ENCODE assay signal across 19 mouse cellular contexts in the genomic region with DNA sequence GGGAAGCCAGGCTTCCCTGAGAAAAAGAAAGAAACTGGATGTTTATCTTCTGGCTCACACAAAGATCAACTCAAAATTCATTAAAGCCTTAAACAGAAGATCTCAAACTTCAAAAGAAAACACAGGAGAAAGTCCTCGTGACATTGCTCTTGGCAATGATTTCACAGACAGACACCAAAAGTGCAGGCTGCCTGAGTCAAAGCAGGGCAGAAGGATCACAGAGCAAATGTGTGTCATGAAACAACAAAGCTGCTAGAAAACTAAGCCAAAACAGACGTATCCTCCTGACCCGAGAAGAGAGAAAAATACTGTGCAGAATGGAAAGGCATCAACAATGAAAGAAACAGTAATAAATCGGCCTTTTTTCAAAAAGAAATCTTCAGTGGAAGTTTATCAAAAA. TPM values are rescaled to one million over a fixed set of nuclear protein-coding genes. Genes with fewer than 3 reads are reported as not detected.
DNase-seq lines count a peak whose midpoint lies in the region; ATAC-seq and TF ChIP-seq lines count a peak whose summit lies in the region.
"Had no signal": no experiment of that assay in that cellular context is flagged by ENCODE, and none has a peak within 500 bp of the region (broad histone marks: within the 10 kb centered on the region; RNA-seq: fewer than 3 reads in every experiment).

No protein-coding gene starts in this region.

- no peak for TF ChIP-seq CTCF in lung, embryonic 14.5 days (IDR thresholded peaks at IDR 0.05; ENCODE audit: low read depth)
- no peak for TF ChIP-seq CTCF in lung, adult 2 months (IDR thresholded peaks at IDR 0.05; ENCODE audit: insufficient read depth, low read length)

- no peaks in the 10 kb centered on the region for H3K9me3 ChIP-seq in kidney, embryonic 15.5 days (replicated peaks)
- no peaks in the 10 kb centered on the region for H3K9me3 ChIP-seq in lung, embryonic 14.5 days (ENCODE audit: low read depth, low read length)
- H3K9me3 ChIP-seq in lung, embryonic 15.5 days = no peaks in the 10 kb centered on the region
- no peaks in the 10 kb centered on the region for H3K9me3 ChIP-seq in hindbrain, embryonic 16.5 days (ENCODE audit: control insufficient read depth, low read length)
- H3K9me3 ChIP-seq: embryonic facial prominence, embryonic 12.5 days; heart, embryonic 13.5 days; hindbrain, embryonic 13.5 days; intestine, embryonic 15.5 days; limb, embryonic 10.5 days had no signal

- H3K4me3 ChIP-seq in kidney, embryonic 15.5 days (replicated peaks) = no peak overlapping the region
- no peak overlapping the region for H3K4me3 ChIP-seq in lung, embryonic 14.5 days (ENCODE audit: low read depth, low read length)
- no peak overlapping the region for H3K4me3 ChIP-seq in lung, adult 2 months (replicated peaks; ENCODE audit: extremely low read depth, low read depth, low read length)
- H3K4me3 ChIP-seq in lung, embryonic 15.5 days = no peak overlapping the region
- H3K4me3 ChIP-seq in hindbrain, embryonic 16.5 days (ENCODE audit: low read length) = no peak overlapping the region
- H3K4me3 ChIP-seq: embryonic facial prominence, embryonic 12.5 days; heart, embryonic 13.5 days; hindbrain, embryonic 13.5 days; intestine, embryonic 15.5 days; limb, embryonic 10.5 days had no signal

- 0 out of 2 replicates have a peak, but pooled peaks have one; percentile 43 for ATAC-seq in kidney, embryonic 15.5 days (replicated peaks; ENCODE audit: low FRiP score)
- ATAC-seq in lung, embryonic 14.5 days (ENCODE audit: insufficient read depth) = peak; percentile 79
- ATAC-seq in lung, embryonic 15.5 days (ENCODE audit: borderline replicate concordance, extremely low read depth, low FRiP score, low TSS enrichment) = peak; percentile 79; the same call in 1 of the 2 replicates
- ATAC-seq in hindbrain, embryonic 16.5 days = no peak
- ATAC-seq: intestine, embryonic 15.5 days; liver, postnatal 0 days had no signal

- H3K4me1 ChIP-seq in kidney, embryonic 15.5 days = 0 out of 2 replicates have a peak, but pooled peaks cover 10% of the 10 kb centered on the region
- H3K4me1 ChIP-seq in lung, embryonic 14.5 days (ENCODE audit: insufficient read depth) = no peaks in the 10 kb centered on the region
- H3K4me1 ChIP-seq in lung, adult 2 months (ENCODE audit: control insufficient read depth, insufficient read depth, low read length) = no peaks in the 10 kb centered on the region
- no peaks in the 10 kb centered on the region for H3K4me1 ChIP-seq in lung, embryonic 15.5 days
- H3K4me1 ChIP-seq in hindbrain, embryonic 16.5 days (ENCODE audit: control insufficient read depth, insufficient read depth, low read depth, low read length) = peaks cover 7% of the 10 kb centered on the region; the same call in 1 of the 2 replicates

- no peaks in the 10 kb centered on the region for H3K36me3 ChIP-seq in kidney, embryonic 15.5 days
- no peaks in the 10 kb centered on the region for H3K36me3 ChIP-seq in lung, embryonic 14.5 days (ENCODE audit: insufficient read depth)
- no peaks in the 10 kb centered on the region for H3K36me3 ChIP-seq in lung, embryonic 15.5 days
- no peaks in the 10 kb centered on the region for H3K36me3 ChIP-seq in hindbrain, embryonic 16.5 days (ENCODE audit: control insufficient read depth, insufficient read depth, low read length)
- H3K36me3 ChIP-seq: embryonic facial prominence, embryonic 12.5 days; heart, embryonic 13.5 days; hindbrain, embryonic 13.5 days; intestine, embryonic 15.5 days; limb, embryonic 10.5 days had no signal

- 36% methylated on average over 4 of the region's 4 CpGs for WGBS in kidney, embryonic 15.5 days
- WGBS in lung, embryonic 14.5 days = 34% methylated on average over 4 of the region's 4 CpGs
- 47% methylated on average over 4 of the region's 4 CpGs for WGBS in lung, adult 2 months
- WGBS in lung, embryonic 15.5 days = 28% methylated on average over 4 of the region's 4 CpGs
- WGBS in hindbrain, embryonic 16.5 days = 64% methylated on average over 4 of the region's 4 CpGs

- no peaks in the 10 kb centered on the region for H3K27me3 ChIP-seq in kidney, embryonic 15.5 days
- no peaks in the 10 kb centered on the region for H3K27me3 ChIP-seq in lung, embryonic 14.5 days (ENCODE audit: insufficient read depth, low read length)
- no peaks in the 10 kb centered on the region for H3K27me3 ChIP-seq in lung, embryonic 15.5 days
- no peaks in the 10 kb centered on the region for H3K27me3 ChIP-seq in hindbrain, embryonic 16.5 days (replicated peaks; ENCODE audit: control insufficient read depth, insufficient read depth, low read length)
- H3K27me3 ChIP-seq: embryonic facial prominence, embryonic 12.5 days; heart, embryonic 13.5 days; hindbrain, embryonic 13.5 days; intestine, embryonic 15.5 days had no signal

- no peak overlapping the region for H3K27ac ChIP-seq in kidney, embryonic 15.5 days
- no peak overlapping the region for H3K27ac ChIP-seq in lung, embryonic 14.5 days (ENCODE audit: low read depth)
- H3K27ac ChIP-seq in lung, embryonic 15.5 days = no peak overlapping the region
- no peak overlapping the region for H3K27ac ChIP-seq in hindbrain, embryonic 16.5 days (ENCODE audit: low read depth, low read length)
- H3K27ac ChIP-seq: embryonic facial prominence, embryonic 12.5 days; heart, embryonic 13.5 days; hindbrain, embryonic 13.5 days; intestine, embryonic 15.5 days; limb, embryonic 10.5 days had no signal

- H3K4me2 ChIP-seq in kidney, embryonic 15.5 days = no peak overlapping the region
- H3K4me2 ChIP-seq in lung, embryonic 14.5 days = no peak overlapping the region
- H3K4me2 ChIP-seq in lung, embryonic 15.5 days = no peak overlapping the region
- no peak overlapping the region for H3K4me2 ChIP-seq in hindbrain, embryonic 16.5 days (ENCODE audit: low read length)
- H3K4me2 ChIP-seq: embryonic facial prominence, embryonic 12.5 days; heart, embryonic 13.5 days; hindbrain, embryonic 13.5 days; intestine, embryonic 15.5 days had no signal

- H3K9ac ChIP-seq in kidney, embryonic 15.5 days = no peak overlapping the region
- H3K9ac ChIP-seq in lung, embryonic 14.5 days = no peak overlapping the region
- no peak overlapping the region for H3K9ac ChIP-seq in lung, embryonic 15.5 days
- H3K9ac ChIP-seq in hindbrain, embryonic 16.5 days (ENCODE audit: low read depth, low read length) = no peak overlapping the region
- H3K9ac ChIP-seq: embryonic facial prominence, embryonic 12.5 days; heart, embryonic 13.5 days; hindbrain, embryonic 13.5 days; intestine, embryonic 15.5 days; liver, postnatal 0 days had no signal

- DNase-seq in kidney, adult 18-20 months = no peak
- DNase-seq in lung, embryonic 14.5 days = peak; percentile 86
- DNase-seq in lung, adult 2 months = no peak
- peak; percentile 58 for DNase-seq in lung, postnatal 36 days
- DNase-seq in thymus, postnatal 10 days (ENCODE audit: low spot score in 2 of 2) = no peak
- DNase-seq: cerebellum, adult 8-10 months; heart, adult 11 months; liver, postnatal 0 days; right cerebral cortex, postnatal 25 days; thymus, adult 18-20 months had no signal

- no peak for TF ChIP-seq POLR2A in lung, adult 2 months (IDR thresholded peaks at IDR 0.05; ENCODE audit: borderline replicate concordance, extremely low read depth, low read depth, low read length)

RNA-seq across cellular contexts. Expression of a gene that starts 22.4 kb away (rescaled TPM):
- polyA plus RNA-seq in kidney, embryonic 15.5 days (2015; fragmentation: Nextera tagmentation; extraction: Ambion mirVana) = 8.2 and 9.5 TPM in 2 replicates
- 3.1 and 4.0 TPM in 2 replicates for polyA plus RNA-seq in lung, embryonic 14.5 days (2014; fragmentation: Nextera tagmentation; extraction: Ambion mirVana)
- 0.08 and 0.16 TPM in 2 replicates for polyA plus RNA-seq in lung, adult 2 months (2012; rRNA removed)
- 3.4 and 3.7 TPM in 2 replicates for polyA plus RNA-seq in lung, embryonic 15.5 days (2015; fragmentation: Nextera tagmentation; extraction: Ambion mirVana)
- 53.7 and 73.3 TPM in 2 replicates for polyA plus RNA-seq in hindbrain, embryonic 16.5 days (2015; fragmentation: Nextera tagmentation; extraction: Ambion mirVana)
- polyA plus RNA-seq: liver, adult 2 months had no signal

Comparison
In these comparisons a context has a peak if more than half of its experiments do, and no peak if none do; other contexts are left out.
1. DNase-seq: peak in lung, embryonic 14.5 days (single experiment) and lung, postnatal 36 days (single experiment); none in kidney, adult 18-20 months (single experiment), lung, adult 2 months (single experiment) and thymus, postnatal 10 days (0 of 2).